Mouse (Mus musculus) frontal cortex, postnatal 25 days (tissue): ENCODE results near the gene Srp14.

Experiments
- DNase-seq, 2 experiments: peaks; one replicate each; pipeline ENCODE4 v3.0.0; 2022; ENCODE audit warnings: low spot score in 2 of 2

Gene Srp14

DNA sequence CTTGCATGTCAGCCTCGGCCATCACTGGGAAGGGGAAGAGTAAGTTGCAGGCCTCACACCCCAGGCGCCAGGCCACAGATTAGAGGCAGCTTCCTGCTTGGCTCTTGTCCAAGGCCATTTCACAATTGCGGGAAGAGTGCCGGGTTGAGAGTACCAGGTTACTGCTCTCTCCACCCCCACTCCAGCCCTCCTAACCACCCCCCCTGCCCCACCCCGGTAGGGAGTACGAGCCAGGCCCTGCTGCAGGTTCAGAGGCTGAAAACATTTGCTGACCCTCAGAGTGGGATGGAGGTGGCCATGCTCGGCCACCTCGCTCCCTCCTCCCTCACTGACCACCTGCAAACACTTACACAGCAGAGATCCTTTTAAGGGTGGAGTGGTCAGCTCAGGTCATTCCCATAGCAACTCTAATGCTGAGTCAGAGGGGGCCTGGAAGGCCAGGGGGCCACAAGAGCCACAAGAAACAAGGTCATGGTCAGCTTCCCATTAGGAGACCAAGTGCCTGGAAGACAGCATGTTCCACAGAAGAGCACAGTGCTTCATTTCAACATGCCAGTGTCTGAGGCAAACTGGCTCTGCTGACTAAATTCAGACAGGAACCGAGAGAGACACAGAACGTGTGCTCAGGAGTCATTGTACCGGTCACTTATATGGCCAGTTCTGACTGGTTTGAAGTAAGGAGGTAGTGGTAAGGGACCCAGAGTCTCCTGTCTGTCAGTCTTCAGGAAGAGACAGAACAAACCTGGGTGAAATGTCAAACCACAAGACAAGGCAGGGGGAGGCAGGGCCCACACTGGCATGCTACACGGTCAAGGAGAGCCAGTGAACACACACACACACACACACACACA lies 11.0 kb upstream of the Srp14 start:
- DNase-seq = no peak

DNA sequence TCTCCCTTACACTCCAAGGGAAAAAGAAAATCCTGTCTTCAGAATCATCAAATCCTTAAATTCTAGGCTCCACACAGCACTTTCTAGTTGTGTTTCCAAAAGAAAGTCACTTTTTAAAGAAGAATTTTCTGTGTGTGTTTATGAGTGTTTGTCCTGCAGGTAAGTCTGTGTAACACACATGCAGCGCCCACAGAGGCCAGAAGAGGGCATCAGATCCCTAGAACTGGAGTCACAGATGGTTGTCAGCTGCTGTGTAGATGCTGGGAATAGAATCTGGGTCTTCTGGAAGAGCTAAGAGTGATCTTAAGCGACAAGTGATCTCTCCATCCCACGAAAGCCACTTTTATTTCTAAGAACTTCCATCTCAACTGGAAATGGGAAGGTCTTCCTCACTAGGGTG lies 8.3 kb upstream of the Srp14 start:
- DNase-seq = no peak

DNA sequence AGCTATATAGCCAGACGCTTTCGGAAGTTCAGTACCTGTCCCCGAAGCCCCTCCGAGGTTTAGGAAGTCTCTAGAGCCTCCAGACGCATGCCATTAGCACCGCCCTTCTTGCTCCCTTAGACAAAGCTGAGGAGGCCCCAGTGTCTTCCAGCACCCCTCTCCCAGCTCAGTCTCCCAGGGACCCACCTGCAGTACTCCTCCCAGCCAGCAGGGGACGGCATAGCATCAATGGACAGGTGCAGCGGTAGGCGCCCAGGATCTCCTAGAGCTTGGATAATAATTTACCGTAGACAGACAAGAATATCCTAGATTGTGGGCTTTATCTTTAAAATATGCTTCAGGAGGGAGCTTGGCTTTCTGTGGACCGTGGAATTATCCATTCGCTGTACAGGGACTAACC lies 7.4 kb upstream of the Srp14 start:
- DNase-seq = peak; percentile 64 to 66

DNA sequence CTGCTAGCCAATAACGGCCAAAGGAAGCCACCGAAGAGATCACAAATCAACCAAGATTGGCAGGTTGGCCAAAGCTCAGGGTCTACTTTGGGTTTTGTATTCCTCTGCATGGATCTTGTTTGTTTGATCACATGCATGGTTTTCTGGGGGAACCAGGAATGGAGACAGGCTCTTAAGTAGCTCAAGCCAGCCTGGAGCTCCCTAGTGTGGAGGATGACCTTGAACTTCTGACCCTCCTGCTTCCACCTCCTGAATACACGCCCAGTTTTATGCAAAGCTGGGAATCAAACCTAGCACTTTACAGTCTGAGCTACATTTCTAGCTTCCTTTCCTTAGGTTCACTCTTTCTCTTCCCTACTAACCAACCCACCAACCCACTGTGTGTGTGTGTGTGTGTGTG lies 5.9 kb upstream of the Srp14 start:
- DNase-seq = no peak

DNA sequence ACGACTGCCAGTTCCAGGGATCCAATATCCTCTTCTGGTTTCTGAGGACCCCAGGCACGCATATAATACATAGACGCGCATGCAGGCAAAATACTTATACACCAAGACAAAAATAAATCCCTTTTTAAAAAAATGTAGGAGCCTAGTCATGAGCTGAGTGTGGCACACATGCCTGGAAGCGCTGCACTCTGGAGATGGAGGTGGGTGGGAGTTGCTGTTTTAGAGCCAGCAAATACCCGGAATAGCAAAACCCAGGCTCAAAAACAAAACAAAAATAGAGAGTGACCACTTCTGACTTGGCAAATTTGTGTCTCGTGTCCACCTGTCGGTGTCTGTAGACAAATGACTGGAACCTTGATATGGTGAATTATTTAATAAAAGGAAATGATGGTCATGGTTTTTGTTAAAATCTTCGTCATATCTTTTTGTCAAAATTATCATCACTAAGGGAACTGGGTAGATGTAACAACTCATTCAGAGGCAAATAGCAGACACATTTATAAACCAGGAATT lies 4.9 kb upstream of the Srp14 start:
- no peak for DNase-seq

DNA sequence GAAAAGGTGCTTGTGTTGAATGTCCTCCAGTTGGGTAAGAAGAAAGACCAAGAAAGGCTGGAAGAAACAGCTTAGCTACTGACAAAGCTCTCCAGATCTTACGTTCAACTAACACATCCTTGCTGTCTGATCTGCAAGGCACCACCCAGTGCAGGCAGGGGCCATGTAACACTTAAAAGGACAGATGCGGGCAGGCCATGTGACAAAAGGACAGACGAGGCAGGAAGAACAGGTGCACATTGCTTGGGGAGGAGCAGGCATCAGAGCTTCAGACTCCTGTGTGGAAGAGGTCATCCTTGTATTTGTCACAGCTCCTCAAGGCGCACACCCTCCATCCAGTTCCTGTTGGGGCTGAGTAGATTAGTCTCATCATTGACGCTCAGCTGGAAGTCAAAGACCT lies 3.5 kb upstream of the Srp14 start:
- DNase-seq = no peak

DNA sequence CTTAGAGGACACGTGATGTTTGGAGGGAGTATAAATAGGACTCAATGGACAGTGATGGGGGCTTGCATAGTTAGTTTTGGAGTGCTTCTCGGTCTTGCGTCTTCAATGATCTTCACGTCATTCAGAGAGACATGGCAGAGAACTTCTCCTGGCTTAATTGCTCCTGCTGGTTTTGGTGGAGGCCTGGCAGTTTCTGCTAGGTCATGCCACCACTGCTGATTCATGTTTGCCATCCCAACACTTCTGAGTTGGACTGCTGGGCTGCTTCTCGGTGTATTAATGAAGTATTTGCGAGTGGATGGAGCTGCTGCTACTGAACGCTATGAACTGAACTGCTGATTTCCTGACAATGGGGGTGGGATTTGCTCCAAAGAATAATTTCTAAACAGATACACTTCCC lies 1.4 kb upstream of the Srp14 start:
- no peak for DNase-seq

DNA sequence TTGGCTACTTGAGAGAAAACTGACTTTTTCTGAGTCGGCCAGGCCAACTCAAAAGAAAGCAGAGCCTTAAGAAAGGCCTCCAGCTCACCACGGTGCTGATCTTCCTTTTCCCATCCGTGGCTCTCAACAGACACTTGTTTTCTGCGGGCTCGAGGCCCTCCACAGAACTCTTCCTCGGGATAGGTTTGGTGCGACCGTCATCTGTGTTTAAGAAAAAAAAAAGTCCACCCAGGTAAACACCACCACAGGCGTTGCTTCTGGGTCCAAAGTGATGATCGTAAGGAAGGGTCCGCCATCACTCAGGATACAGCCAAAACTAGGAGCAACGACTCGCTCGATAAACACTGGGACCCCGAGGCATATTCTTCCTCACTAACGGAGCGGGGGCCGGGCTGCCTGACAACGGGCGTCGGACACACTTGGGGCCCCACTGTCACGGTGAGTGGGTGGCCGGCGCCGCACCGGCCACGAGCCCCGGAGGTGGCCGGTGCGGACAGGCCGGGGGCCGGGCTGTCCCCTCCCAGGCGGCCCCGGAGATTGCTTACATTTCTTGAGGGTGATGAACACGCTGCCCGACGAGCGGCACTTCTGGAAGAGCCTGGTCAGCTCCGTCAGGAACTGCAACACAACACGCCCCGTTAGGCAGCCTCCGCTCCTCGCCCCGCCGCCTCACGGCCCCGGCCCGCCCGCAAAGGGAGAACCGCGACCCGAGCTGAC lies 520 bp downstream of the Srp14 start:
- DNase-seq = no peak

DNA sequence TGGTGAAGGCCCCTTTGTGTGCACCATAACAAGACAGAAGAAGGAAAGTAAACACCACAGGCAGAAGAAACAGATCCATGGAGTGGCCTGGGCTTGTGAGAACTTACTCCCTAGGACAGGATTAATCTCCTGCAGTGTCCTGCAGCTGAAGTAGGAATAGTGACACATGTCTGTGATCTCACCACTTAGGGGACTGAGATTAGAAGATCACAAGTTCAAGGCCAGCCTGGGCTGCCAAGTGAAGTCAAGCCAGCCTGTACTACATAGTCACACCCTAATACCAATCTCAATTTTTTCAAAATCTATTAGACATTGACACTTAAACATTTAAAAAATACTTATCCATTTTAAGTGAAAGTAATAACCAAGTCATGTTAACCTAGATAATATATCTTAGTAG lies 11.2 kb downstream of the Srp14 start:
- DNase-seq = no peak

DNA sequence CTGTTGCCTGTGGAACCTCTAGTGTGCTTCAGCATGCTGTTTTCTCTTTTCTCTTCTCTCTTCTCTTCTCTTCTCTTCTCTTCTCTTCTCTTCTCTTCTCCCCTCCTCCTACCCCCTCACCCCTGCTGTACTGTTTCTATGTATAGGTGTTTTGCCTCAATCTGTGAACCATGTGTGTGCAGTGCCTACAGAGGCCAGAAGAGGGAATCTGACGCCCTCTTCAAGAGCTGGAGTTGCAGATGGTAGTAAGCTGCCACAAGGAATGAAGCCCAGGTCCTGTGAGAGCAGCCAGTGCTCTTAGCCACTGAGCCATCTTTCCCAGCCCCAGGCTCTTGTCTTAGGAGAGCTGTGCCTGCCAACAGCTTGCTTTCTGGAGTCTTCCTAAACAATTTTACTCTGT lies 12.9 kb downstream of the Srp14 start:
- no peak for DNase-seq

DNA sequence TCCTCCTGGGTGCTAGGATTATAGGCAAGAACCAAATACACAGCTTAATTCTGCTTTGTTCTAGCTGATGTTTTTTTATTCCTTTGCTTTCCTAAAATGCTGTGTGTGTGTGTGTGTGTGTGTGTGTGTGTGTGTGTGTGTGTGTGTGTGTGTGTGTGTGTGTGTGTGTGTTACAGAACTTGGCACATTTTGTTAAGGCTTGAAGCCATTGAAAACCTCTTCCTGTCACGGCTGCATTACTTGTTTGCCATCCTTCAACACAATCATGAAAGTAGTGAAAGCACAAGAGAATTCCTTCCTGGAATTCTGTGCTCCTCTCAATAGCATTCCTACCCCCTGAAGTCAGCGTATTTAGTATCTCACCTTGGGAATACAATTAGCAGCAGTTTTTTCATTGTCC lies 13.6 kb downstream of the Srp14 start:
- no peak for DNase-seq

DNA sequence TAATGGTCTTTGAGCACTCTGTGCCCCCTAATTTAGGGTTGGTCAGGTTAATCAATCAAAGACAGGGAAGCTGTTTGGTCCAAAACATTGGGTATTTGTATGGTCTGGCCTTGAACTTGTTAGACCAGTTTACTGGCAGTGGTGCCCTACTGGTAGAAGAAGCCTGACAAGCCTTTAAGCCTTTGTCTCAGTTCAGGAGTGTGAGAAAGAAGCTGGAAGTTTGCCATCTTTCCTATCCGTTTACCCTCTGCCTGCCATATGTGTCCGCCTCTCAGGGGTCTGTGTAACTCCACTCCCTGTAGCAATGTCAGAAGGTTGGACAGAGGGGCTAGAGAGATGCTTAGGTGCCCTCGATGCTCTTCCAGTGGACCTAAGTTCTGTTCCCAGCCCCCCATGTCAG lies 15.1 kb downstream of the Srp14 start:
- no peak for DNase-seq

DNA sequence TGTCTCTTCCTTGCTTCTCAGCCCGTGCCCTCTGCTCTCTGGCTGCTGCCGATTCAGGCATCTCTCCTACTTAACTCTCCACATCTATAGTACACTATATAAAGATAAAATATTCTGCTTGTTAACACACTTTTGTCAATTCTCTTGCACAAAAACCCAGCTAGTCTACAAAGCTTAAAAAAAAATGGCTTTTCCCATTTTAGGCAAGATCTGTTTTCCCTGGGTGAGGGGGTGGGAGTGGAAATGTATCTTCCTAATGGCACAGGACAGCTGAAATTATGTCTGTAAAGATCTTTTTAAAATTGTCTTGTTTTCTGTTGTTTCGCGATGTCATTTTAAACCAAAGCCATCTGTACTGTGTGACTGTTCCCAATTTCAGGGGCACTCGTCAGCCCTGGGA lies 16.0 kb downstream of the Srp14 start:
- no peak for DNase-seq

DNA sequence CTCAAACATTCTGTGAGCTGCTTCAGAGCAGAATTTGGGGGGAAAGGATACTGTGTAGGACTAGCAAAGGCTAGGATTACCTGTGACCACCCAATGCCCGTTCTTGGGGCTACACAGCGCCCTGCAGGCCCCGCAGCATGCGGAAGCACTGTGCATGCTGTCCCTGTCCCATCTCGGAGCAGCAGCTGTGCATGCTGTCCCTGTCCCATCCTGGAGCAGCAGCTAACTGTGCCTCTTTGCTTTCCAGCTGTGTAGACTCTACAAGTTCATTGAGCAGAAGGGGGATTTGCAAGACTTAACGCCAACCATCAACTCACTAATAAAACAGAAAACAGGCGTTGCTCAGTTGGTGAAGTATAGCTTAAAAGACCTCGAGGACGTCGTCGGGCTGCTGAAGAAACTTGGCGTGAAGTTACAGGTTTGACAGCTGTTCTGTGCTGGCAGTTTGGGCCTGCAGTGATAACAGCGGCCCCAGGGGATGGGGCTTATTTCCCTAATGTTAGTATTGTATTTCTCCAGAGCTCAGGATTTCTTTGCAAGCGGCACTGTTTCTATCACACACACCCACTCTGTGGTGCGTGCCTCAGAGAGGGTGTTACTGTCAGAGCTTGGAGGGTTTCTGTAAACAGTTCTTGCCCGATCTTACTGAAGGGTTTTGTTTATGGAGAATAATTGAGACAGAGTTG lies 17.9 kb downstream of the Srp14 start:
- no peak for DNase-seq

DNA sequence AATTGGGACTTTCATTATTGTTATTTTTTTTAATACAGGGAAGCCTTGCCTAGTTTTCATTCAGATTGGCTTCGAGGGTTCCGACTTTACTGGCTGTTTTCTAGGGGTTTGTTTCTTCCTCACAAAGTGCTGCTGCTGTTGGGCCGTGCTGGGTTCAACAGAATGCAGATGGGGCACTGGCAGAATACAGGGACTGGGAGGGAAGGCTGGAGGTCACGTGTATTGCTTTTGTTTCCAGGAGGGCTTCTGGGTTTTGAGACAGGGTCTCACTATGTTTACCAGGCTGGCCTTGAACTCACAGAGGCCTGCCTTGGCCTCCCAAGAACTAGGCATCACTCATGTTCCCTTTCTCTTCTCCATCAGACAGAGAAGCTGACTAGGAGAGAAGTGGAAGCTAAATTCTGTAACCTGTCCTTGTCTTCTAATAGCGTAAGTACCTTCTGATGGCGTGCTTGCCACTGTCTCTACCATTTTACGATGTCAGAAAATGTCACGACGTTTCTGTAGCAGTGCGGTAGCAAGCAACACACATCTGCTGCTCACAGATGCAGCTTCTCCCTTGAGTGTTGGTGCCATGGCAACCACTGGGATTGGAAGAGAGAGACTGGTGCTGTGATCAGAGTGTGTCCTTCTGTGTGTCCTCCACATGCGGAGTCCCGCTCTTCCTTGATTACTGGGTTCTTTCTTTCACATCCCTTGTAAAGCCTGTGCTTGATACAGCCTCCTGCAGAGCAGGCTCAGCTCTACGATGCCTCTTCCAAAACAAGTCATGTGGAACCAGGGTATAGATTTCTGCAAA lies 21.8 kb downstream of the Srp14 start:
- DNase-seq = no peak

DNA sequence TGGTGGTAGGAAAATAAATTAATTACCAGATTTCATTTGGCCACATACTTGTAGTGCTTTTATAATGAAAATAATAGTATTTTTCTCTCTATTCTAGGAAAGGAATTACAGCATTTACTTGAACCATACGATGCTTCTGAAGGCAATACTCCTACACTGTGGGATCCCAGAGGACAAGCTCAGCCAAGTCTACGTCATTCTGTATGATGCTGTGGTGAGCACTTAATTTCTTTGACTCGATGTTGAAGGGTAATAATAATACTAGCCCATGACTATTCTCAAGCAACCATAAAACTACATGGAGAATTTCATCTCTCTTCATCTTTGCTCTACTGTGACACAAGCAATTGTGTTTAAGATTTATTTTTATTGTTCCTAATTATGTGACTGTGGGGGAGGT lies 22.5 kb downstream of the Srp14 start:
- no peak for DNase-seq

DNA sequence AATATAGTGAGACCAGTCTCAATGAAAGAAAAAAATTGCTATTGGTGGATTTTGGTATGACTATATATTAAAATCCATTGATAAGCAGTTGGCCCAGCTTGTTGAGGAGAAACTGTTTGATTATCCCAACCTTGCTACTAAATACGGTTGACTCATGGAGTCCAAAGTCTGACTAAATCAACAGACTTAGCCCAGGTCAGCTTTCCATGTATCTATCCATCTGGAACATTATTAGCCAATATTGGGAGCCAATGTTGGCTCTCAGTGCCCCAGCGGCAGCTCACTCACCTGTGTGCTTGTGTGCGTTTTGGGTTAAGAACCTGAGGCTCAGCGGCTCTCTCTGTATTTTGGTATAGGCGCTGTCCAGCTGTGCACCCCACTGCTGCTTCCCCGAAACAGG lies 28.5 kb downstream of the Srp14 start:
- no peak for DNase-seq

DNA sequence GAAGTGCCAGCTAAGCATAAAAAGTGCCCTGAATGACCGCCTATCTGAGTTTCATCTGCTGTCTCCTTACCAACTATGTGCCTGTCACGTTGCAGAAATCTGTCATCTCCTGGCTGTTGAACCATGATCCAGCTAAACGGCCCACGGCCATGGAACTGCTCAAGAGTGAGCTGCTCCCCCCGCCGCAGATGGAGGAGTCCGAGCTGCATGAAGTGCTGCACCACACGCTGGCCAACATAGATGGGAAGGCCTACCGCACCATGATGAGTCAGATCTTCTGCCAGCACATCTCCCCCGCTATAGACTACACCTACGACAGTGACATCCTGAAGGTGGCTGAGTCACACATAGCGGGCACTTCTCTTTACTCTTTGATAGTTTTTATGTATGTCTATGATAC lies 31.3 kb downstream of the Srp14 start:
- DNase-seq = peak; percentile 25 to 37

DNA sequence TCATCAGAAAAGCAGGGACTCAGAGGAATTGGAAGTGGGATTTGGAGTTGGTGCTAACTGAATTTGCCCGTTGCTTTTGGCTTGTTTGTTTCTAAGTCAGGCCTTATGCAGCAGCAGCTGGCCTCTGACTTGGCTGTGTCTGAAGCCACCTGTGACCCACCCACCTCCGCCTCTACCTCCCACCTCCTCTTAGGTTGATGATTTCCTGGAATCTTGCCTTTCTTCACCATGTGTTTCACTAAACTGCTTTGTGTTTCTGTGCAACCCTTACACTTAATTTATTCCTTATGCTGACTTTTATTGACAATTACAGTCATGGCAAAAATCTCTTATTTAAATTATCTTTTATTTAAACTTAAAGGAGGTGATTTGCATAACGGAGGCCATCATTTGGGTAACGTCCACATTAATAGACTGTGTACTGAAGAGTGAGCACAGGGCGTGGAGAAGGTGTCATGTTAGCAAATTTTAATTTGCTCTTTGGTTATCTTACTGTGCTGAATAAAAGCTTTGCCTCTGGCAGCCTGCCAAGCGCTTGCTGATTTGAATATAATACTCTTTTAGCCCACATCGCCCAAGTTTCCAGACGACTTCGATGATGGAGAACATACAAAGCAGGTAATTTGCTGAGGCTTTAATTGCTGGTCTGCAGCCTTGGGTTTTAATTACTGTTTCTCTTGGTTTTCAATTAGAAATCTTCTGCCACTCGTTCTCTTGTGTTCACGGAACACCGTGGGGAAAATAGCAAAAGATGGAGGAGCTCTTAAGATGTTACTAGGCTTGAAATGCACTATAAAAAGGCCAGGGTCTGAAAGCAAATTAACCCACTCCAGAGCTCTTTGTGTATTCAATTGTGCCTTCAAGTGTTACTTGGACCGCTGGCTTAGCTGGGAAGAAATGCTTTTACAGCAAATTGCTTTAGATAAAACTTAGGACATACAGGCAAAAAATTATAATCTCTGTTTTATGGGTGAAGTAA lies 33.5 kb downstream of the Srp14 start:
- DNase-seq = no peak

DNA sequence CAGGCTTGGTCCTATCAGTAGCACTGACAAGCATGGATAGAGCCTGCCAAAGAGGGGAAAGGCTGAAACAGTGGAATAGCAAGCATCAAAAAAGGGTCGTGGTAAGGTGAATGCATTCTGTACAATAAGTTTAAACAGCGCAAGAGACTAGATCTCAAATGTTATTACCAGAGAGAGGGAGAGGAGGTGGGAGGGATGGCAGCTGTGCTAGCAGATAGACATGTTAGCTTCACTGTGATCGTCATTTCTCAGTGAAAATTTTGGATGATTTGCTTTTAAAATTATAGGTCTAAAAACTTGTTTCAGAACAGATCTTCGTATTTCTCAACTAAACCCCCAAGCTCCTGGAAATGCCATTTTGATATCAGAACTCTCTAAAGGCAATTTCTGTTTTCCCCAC lies 36.8 kb downstream of the Srp14 start:
- DNase-seq = no peak

DNA sequence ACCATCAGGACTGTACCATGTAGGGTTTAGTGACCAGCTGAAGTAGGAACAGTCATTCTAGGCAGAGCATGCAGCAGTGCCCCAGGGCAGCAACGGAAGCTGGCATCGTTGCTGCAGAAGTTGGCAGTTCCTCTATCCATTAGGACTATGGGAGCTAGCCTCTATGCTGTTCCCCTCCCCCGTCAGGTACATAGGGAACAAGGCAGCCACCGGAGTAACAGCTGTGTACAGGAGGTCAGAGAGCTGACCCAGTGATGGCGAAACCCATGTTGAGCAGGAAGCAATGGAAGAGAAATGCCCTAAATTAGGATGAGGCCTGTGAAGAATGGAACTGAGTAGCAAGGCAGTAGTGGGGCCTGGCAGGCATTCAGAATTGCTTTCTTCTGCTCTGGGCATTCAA lies 37.3 kb downstream of the Srp14 start:
- no peak for DNase-seq
